17 mouse cellular contexts compared by ENCODE assay signal in the genomic region with DNA sequence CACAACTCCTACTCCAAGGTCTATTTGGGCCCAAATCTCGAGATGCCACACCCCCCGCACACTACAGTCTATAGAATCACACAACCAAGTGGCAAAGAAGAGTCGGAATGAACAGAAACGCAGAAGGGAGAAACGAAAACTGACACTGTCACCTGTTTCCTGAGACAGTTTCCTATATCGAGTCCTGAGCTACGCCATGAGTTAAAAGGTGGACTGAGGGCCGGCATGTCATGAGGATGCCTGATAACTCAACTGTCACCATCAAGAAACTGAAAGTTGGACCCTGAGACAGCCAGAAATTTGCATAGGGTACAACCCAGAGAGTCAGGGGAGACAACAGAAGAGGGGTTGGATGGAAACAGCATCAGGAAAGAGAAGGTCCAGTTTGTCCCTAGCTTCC.
DNase-seq lines count a peak whose midpoint lies in the region; TF ChIP-seq lines count a peak whose summit lies in the region.
"Had no signal": no experiment of that assay in that cellular context is flagged by ENCODE, and none has a peak within 500 bp of the region (broad histone marks: within the 10 kb centered on the region; RNA-seq: fewer than 3 reads in every experiment).

No protein-coding gene starts in this region.

- H3K4me3 ChIP-seq in CH12.LX (replicated peaks in 1 of 3; ENCODE audit: low read depth in 2 of 3, low read length in 2 of 3, poor library complexity in 1 of 3) = no peak overlapping the region

- TF ChIP-seq CTCF in CH12.LX (conservative IDR thresholded peaks at IDR 0.05 in 1 of 2, IDR thresholded peaks at IDR 0.05 in 1 of 2; ENCODE audit: low read depth in 2 of 2, low read length in 2 of 2) = no peak

- TF ChIP-seq EP300 in CH12.LX (IDR thresholded peaks at IDR 0.05; ENCODE audit: low read length) = peak; percentile 58

- H3K9ac ChIP-seq in CH12.LX (ENCODE audit: insufficient read depth, low read depth) = no peak overlapping the region

- in situ Hi-C loops in CH12.LX (cut with MboI; ENCODE audit: low pct_ligation_motif_present, low pct_unique_long_range_greater_than_20kb, low sequenced_read_pairs) = no loop called here

- H3K79me2 ChIP-seq in CH12.LX (replicated peaks; ENCODE audit: control insufficient read depth, extremely low read depth, insufficient read depth, poor library complexity, severe bottlenecking) = no peaks in the 10 kb centered on the region

- no peak overlapping the region for H3K27ac ChIP-seq in CH12.LX (ENCODE audit: insufficient read depth, low read depth)

- no peak for TF ChIP-seq RAD21 in CH12.LX (IDR thresholded peaks at IDR 0.05; ENCODE audit: low read depth, low read length)

- peak overlapping the region; percentile 51 for H3K4me2 ChIP-seq in CH12.LX (ENCODE audit: insufficient read depth, low read depth, poor library complexity, severe bottlenecking)

- no peaks in the 10 kb centered on the region for H3K9me3 ChIP-seq in CH12.LX (replicated peaks; ENCODE audit: low read length)
- H3K9me3 ChIP-seq: G1E had no signal

- H3K4me1 ChIP-seq in CH12.LX (ENCODE audit: control insufficient read depth in 1 of 2, insufficient read depth in 2 of 2) = peaks cover 17 to 47% of the 10 kb centered on the region in 2 experiments

- peak; percentile 76 for DNase-seq in heart, adult 11 months
- DNase-seq in heart, adult 8-10 months (ENCODE audit: low spot score) = no peak
- no peak for DNase-seq in CH12.LX (ENCODE audit: extremely low read depth)
- no peak for DNase-seq in thymus, postnatal 0 days (ENCODE audit: low spot score)
- DNase-seq: adrenal gland, adult 2 months; adrenal gland, adult 8-10 months; adrenal gland, postnatal 10 days; adrenal gland, postnatal 14 days; adrenal gland, postnatal 25 days; adrenal gland, postnatal 36 days; B cell, adult 2 months; cerebellum, adult 11 months; cerebellum, adult 11-12 months; cerebellum, adult 18-20 months; cerebellum, adult 2 months had no signal

- dilution Hi-C loops in CH12.LX (cut with MboI; ENCODE audit: extremely low pct_ligation_motif_present, extremely low pct_unique_long_range_greater_than_20kb, low sequenced_read_pairs) = no loop called here

- no peak for TF ChIP-seq POLR2A in CH12.LX (IDR thresholded peaks at IDR 0.05; ENCODE audit: low read depth, low read length)

- no peaks in the 10 kb centered on the region for H3K27me3 ChIP-seq in CH12.LX (replicated peaks)
- H3K27me3 ChIP-seq: Patski had no signal

- H3K36me3 ChIP-seq in CH12.LX (replicated peaks in 1 of 2; ENCODE audit: control insufficient read depth in 1 of 2, insufficient read depth in 1 of 2, low read length in 1 of 2) = peaks cover 0 to 2% of the 10 kb centered on the region in 2 experiments
- H3K36me3 ChIP-seq: G1E had no signal

TF ChIP-seq in CH12.LX, 34 proteins besides CTCF, POLR2A, EP300 and RAD21:
- TF ChIP-seq UBTF (IDR thresholded peaks at IDR 0.05; ENCODE audit: low read depth, low read length) = no peak
- peak; percentile 27 for TF ChIP-seq BHLHE40 (IDR thresholded peaks at IDR 0.05; ENCODE audit: low read depth, low read length)
- TF ChIP-seq MAFK (IDR thresholded peaks at IDR 0.05; ENCODE audit: insufficient replicate concordance, low read length) = 0 out of 2 replicates have a peak, but pooled peaks have one; percentile 21
- peak; percentile 66 for TF ChIP-seq MYC (IDR thresholded peaks at IDR 0.05; ENCODE audit: low read depth, low read length)
- TF ChIP-seq IRF4 (IDR thresholded peaks at IDR 0.05; ENCODE audit: low read depth, low read length) = peak; percentile 36; the same call in 1 of the 2 replicates
- TF ChIP-seq NRF1 (IDR thresholded peaks at IDR 0.05; ENCODE audit: low read depth, low read length) = no peak
- peak; percentile 38; the same call in 1 of the 2 replicates for TF ChIP-seq MXI1 (IDR thresholded peaks at IDR 0.05; ENCODE audit: low read depth, low read length)
- TF ChIP-seq GABPA (IDR thresholded peaks at IDR 0.05; ENCODE audit: insufficient replicate concordance, low read depth, low read length) = no peak
- peak; percentile 51 for TF ChIP-seq ETS1 (conservative IDR thresholded peaks at IDR 0.05; ENCODE audit: low read depth, low read length)
